Mouse (Mus musculus): ENCODE data around the gene Dennd1a.

DNA sequence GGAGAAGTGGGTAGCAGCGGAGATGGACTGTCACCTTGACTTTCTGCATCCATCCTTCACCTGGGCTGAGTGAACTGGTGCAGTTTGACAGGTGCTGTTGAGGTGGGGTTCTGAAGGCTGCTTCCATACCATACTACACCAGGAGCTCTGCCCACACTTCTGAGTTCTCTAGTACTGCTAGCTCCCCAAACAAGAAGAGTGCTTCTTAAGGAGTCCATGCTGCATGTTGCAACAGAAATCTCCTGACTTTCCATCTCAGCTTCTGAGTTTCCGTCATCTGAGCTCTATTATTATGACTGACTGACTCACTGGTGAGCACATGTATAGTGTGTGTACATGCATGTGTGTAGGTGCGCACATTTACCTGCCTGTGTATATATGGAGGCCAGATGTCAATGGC, 449.6 kb downstream of the Dennd1a start:
- TF ChIP-seq MYOG (IDR thresholded peaks at IDR 0.05; ENCODE audit: control insufficient read depth, extremely low read depth, insufficient read length) (no peak), USF1 (IDR thresholded peaks at IDR 0.05; ENCODE audit: low read depth) (no peak), MAX (IDR thresholded peaks at IDR 0.05) (no peak), CTCF (IDR thresholded peaks at IDR 0.05; ENCODE audit: control insufficient read depth, insufficient read depth, insufficient read length) (no peak), MYOD1 (IDR thresholded peaks at IDR 0.05; ENCODE audit: control insufficient read depth, insufficient read length, low read depth) (no peak)

Measured in C2C12 (cell line).